Mouse (Mus musculus) forebrain, embryonic 11.5 days (tissue): ENCODE measurements at regions not wholly inside any gene's neighbourhood (a gene's known extent, or its start where the extent isn't known, plus 50 kb on each side); places are given as distances from the start of the nearest gene placed in this dataset.

ENCODE experiments used
- ATAC-seq: fragments of 200-750 bp; cut with Nextera tagmentation; replicated peaks from 2 replicates; pipeline ENCODE4 v1.8.0; 2017; ENCODE audit warnings: moderate TSS enrichment; ENCODE audit not compliant: low FRiP score
- DNase-seq: peaks from one replicate; pipeline ENCODE4 v3.0.0-alpha.2; 2017; ENCODE audit warnings: low spot score
- H3K27ac ChIP-seq: fragments of 300-500 bp; sonication (generic); 2 replicates; pipeline ENCODE4 v1.5.1; 2014; ENCODE audit warnings: low read depth, low read length
- H3K27me3 ChIP-seq: fragments of 300-500 bp; sonication (generic); 2 replicates; pipeline ENCODE4 v1.6.1; 2014; ENCODE audit warnings: mild to moderate bottlenecking, low read length, mixed read lengths; ENCODE audit not compliant: control insufficient read depth, insufficient read depth
- H3K36me3 ChIP-seq: fragments of 300-500 bp; sonication (generic); 2 replicates; pipeline ENCODE4 v1.6.1; 2014; ENCODE audit warnings: mild to moderate bottlenecking, low read length, moderate library complexity, mixed read lengths; ENCODE audit not compliant: control insufficient read depth, insufficient read depth
- H3K4me1 ChIP-seq: fragments of 300-500 bp; sonication (generic); replicated peaks from 2 replicates; pipeline ENCODE4 v1.6.1; 2014; ENCODE audit warnings: low read length, mixed read lengths; ENCODE audit not compliant: control insufficient read depth, insufficient read depth
- H3K4me2 ChIP-seq: fragments of 300-500 bp; sonication (generic); 2 replicates; pipeline ENCODE4 v1.6.1; 2014; ENCODE audit warnings: low read depth, mild to moderate bottlenecking, low read length, moderate library complexity, mixed read lengths; ENCODE audit not compliant: severe bottlenecking
- H3K4me3 ChIP-seq: fragments of 300-500 bp; sonication (generic); 2 replicates; pipeline ENCODE4 v1.5.1; 2014; ENCODE audit warnings: low read depth, low read length
- H3K9ac ChIP-seq: fragments of 300-500 bp; sonication (generic); 2 replicates; pipeline ENCODE4 v1.6.1; 2014; ENCODE audit warnings: low read length
- H3K9me3 ChIP-seq: fragments of 300-500 bp; sonication (generic); 2 replicates; pipeline ENCODE4 v1.6.1; 2016; ENCODE audit warnings: low read length, mixed read lengths; ENCODE audit not compliant: control insufficient read depth
- WGBS: fragments of 180-500 bp; shearing (Covaris S2); extraction: QIAGEN DNeasy Blood & Tissue Kit; methylation state at CpG from one replicate; pipeline ENCODE4 v1.1.7; 2014; 5-methylcytosine and 5-hydroxymethylcytosine counted together

- H3K4me2 ChIP-seq: no peak overlapping the region
- H3K4me3 ChIP-seq: no peak overlapping the region
- H3K4me1 ChIP-seq: no peaks in the 10 kb centered on the region
- H3K9ac ChIP-seq: no peak overlapping the region
- H3K36me3 ChIP-seq: no peaks in the 10 kb centered on the region
- H3K27me3 ChIP-seq: no peaks in the 10 kb centered on the region
- no peak overlapping the region for H3K27ac ChIP-seq
- WGBS: 81% methylated on average over 2 of the region's 2 CpGs
- ATAC-seq (no peak), DNase-seq (no peak)
- H3K9me3 ChIP-seq: no peaks in the 10 kb centered on the region
Observed at GRCm38 (mm10) chr3:34239978-34240377, 158.9 kb upstream of the Dnajc19 start.

- DNase-seq (no peak), ATAC-seq (no peak)
- no peak overlapping the region for H3K27ac ChIP-seq
- no peak overlapping the region for H3K4me3 ChIP-seq
- peaks cover 3% of the 10 kb centered on the region; the same call in 1 of the 2 replicates for H3K4me1 ChIP-seq
- H3K27me3 ChIP-seq: no peaks in the 10 kb centered on the region
- 46% methylated on average over 8 of the region's 8 CpGs for WGBS
- no peak overlapping the region for H3K9ac ChIP-seq
- H3K4me2 ChIP-seq: no peak overlapping the region
- no peaks in the 10 kb centered on the region for H3K36me3 ChIP-seq
- H3K9me3 ChIP-seq: no peaks in the 10 kb centered on the region
Observed at GRCm38 (mm10) chr3:34234391-34234790, 153.3 kb upstream of the Dnajc19 start.

GRCm38 (mm10) chr3:34232329-34233250 lies 151.5 kb upstream of the Dnajc19 start:
- no peak for ATAC-seq
- H3K9ac ChIP-seq: no peak overlapping the region
- no peaks in the 10 kb centered on the region for H3K36me3 ChIP-seq
- H3K9me3 ChIP-seq: no peaks in the 10 kb centered on the region
- H3K4me1 ChIP-seq: peaks cover 3% of the 10 kb centered on the region; the same call in 1 of the 2 replicates
- DNase-seq: no peak
- H3K27me3 ChIP-seq: no peaks in the 10 kb centered on the region
- H3K4me3 ChIP-seq: no peak overlapping the region
- H3K4me2 ChIP-seq: no peak overlapping the region
- H3K27ac ChIP-seq: no peak overlapping the region
- WGBS: 70% methylated on average over 7 of the region's 7 CpGs

- WGBS: 61% methylated on average over 9 of the region's 9 CpGs
- no peak overlapping the region for H3K27ac ChIP-seq
- H3K9me3 ChIP-seq: no peaks in the 10 kb centered on the region
- no peaks in the 10 kb centered on the region for H3K36me3 ChIP-seq
- DNase-seq (no peak), ATAC-seq (peak; percentile 71)
- no peak overlapping the region for H3K4me2 ChIP-seq
- no peaks in the 10 kb centered on the region for H3K27me3 ChIP-seq
- no peak overlapping the region for H3K4me3 ChIP-seq
- no peak overlapping the region for H3K9ac ChIP-seq
- H3K4me1 ChIP-seq: peaks cover 3% of the 10 kb centered on the region; the same call in 1 of the 2 replicates
Observed at GRCm38 (mm10) chr3:34231593-34232328, 150.6 kb upstream of the Dnajc19 start.

GRCm38 (mm10) chr3:34222291-34222690 lies 141.2 kb upstream of the Dnajc19 start:
- 92% methylated on average over 10 of the region's 10 CpGs for WGBS
- Histone ChIP-seq H3K36me3 (no peaks in the 10 kb centered on the region), H3K9ac (no peak overlapping the region)

GRCm38 (mm10) chr3:34219741-34220310 lies 138.7 kb upstream of the Dnajc19 start:
- Histone ChIP-seq H3K9ac (no peak overlapping the region), H3K36me3 (no peaks in the 10 kb centered on the region), H3K27me3 (no peaks in the 10 kb centered on the region), H3K27ac (no peak overlapping the region), H3K4me3 (no peak overlapping the region), H3K4me1 (no peaks in the 10 kb centered on the region), H3K4me2 (no peak overlapping the region), H3K9me3 (no peaks in the 10 kb centered on the region)
- ATAC-seq (no peak), DNase-seq (no peak)
- WGBS: 84% methylated on average over 10 of the region's 10 CpGs

More at GRCm38 (mm10) chr3:34222291-34222690, 141.2 kb upstream of the Dnajc19 start:
- Histone ChIP-seq H3K4me3 (no peak overlapping the region), H3K9me3 (no peaks in the 10 kb centered on the region), H3K27ac (no peak overlapping the region), H3K4me1 (no peaks in the 10 kb centered on the region), H3K27me3 (no peaks in the 10 kb centered on the region), H3K4me2 (no peak overlapping the region)
- ATAC-seq: no peak
- peak; percentile 23 for DNase-seq

GRCm38 (mm10) chr3:34219096-34219495 lies 138.0 kb upstream of the Dnajc19 start:
- Histone ChIP-seq H3K4me2 (no peak overlapping the region), H3K4me3 (no peak overlapping the region), H3K4me1 (no peaks in the 10 kb centered on the region), H3K9me3 (no peaks in the 10 kb centered on the region), H3K36me3 (no peaks in the 10 kb centered on the region), H3K27me3 (no peaks in the 10 kb centered on the region), H3K9ac (no peak overlapping the region), H3K27ac (no peak overlapping the region)
- ATAC-seq (no peak), DNase-seq (no peak)
- 93% methylated on average over 2 of the region's 2 CpGs for WGBS

- Histone ChIP-seq H3K27me3 (no peaks in the 10 kb centered on the region), H3K9me3 (no peaks in the 10 kb centered on the region), H3K36me3 (no peaks in the 10 kb centered on the region), H3K9ac (no peak overlapping the region), H3K27ac (no peak overlapping the region), H3K4me3 (no peak overlapping the region), H3K4me1 (no peaks in the 10 kb centered on the region), H3K4me2 (no peak overlapping the region)
- 84% methylated on average over 4 of the region's 4 CpGs for WGBS
- DNase-seq (peak; percentile 38), ATAC-seq (no peak)
Observed at GRCm38 (mm10) chr3:34217911-34218310, 136.8 kb upstream of the Dnajc19 start.
